Mouse (Mus musculus) layer of hippocampus, postnatal 36 days (tissue): ENCODE measurements around the gene Wdr73. TPM values are rescaled to one million over a fixed set of nuclear protein-coding genes. Genes with fewer than 3 reads are reported as not detected.

Experiments used
- DNase-seq, 2 experiments: peaks; one replicate each; pipeline ENCODE4 v3.0.0; 2022
- total RNA-seq, 2 experiments: library from RNA; stranded (reverse); gene quantifications; 2 replicates each; pipeline ENCODE4 v1.2.3; 2021

The Wdr73 gene
- total RNA-seq, 2 experiments from 2014 or later = 24.5 to 28.7 TPM

- no peak for DNase-seq
Observed at GRCm38 (mm10) chr7:80850520-80850919, 50.5 kb downstream of the Wdr73 start.

DNA sequence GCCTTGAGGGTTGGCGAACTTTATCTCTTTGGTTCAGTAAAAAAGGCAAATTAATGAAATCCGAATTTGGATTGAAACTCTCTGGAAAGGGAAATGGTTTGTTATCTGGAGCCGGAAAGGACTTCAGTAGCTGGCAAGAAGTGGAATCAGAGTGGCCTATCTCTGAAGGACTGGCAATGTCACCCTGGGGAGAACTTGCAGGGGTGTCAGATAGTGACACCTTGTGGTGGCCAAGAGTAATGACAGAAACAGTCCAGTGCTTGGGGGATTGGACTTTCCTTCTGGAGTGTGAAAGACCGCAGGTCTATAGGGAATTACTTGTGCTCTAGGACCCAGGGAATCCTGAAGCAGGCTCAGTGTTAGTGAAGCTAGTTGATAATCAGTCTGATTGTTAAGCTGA lies 51.4 kb downstream of the Wdr73 start:
- no peak for DNase-seq

DNA sequence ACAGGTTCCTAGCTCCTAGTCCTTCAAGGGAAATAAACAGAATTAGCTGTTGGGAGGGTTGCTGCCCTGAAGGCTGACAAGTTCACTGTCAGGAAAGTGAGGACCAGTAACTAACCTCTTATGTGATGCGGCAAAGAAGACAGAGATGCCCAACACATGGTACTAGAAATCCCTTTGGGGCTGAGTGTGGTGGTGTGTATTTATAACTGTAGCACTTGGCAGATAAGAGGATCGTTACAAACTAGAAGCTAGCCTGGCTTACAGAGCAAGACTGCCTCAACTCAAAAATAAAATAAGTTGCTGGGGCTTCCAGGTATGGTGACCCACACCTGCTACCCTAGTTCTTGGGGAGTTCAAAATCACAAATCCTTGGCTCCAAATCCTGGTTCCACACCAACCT lies 51.8 kb downstream of the Wdr73 start:
- no peak for DNase-seq

- no peak for DNase-seq
Observed at GRCm38 (mm10) chr7:80846709-80847108, 54.4 kb downstream of the Wdr73 start.

GRCm38 (mm10) chr7:80846280-80846678 lies 54.8 kb downstream of the Wdr73 start:
- no peak for DNase-seq

GRCm38 (mm10) chr7:80845621-80846279 lies 55.3 kb downstream of the Wdr73 start:
- no peak for DNase-seq

DNA sequence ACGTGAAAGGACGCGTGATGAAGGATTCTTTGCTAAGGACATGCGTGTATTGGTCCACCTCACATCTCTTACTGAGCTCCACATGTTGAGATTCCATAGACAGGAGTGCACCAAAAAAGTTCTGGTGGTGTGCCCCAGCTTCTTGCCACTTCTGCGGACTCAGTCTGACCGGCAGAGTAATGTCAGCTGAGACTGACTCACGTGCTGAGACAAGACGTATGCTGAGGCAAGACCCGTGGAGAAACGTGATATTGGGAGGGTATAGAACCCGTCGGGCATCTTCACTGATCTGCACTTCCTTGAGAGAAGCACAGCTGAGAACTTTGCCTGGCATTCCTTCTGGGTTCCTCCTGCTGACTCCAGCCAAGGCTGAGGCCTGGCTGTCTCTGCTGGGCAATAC lies 56.4 kb downstream of the Wdr73 start:
- DNase-seq = no peak

DNA sequence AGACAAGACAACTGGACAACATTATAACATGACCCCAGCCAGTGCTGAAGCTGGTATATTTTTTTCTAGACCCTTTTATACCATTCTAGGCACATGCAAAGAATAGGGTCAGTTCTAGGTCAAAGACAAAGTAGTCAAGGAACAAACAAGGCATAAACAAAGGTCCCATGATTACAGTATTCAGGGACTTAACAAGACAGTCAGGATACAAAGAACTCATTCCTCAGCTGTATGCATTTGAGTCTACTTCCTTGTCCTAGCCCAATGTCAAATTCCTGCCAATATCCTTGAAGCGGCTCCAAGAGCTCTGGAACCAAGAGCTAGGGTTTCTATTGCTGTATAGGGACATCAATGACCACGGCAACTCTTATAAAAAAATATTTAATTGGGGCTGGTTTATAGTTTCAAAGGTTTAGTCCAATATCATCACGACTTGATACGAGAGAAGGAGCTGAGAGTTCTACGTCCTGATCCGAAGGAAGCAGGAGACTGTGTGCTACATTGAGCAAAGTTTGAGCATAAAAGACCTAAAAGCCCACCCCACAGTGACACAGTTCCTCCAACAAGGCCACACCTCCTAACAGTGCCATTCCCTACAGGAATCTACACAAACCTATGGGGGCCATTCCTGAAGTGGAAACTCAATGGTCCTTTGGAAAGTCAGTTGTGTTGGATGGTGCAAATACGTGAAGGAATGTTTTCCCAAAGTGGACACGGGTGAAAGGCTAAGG lies 57.0 kb downstream of the Wdr73 start:
- DNase-seq = no peak

DNA sequence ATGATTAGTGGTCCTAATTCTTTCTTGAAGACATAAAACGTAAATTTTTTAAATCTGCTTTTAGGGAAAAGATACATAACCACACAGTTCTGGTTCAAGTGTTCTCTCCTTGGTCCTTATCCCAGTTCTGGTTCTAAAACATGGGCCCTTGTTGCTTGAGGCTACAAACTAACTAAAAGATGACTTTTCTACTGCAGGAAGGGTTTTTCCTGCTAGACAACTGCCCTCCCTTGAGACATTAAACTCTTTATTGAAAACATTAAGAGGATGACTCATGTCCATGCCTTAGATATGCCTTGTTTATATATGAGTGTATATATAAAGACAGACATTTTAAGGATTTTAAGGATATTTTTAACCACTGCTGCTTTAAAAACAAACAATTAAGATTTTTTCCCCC lies 57.9 kb downstream of the Wdr73 start:
- DNase-seq = no peak

- DNase-seq = no peak
Observed at GRCm38 (mm10) chr7:80842132-80842531, 58.9 kb downstream of the Wdr73 start.

DNA sequence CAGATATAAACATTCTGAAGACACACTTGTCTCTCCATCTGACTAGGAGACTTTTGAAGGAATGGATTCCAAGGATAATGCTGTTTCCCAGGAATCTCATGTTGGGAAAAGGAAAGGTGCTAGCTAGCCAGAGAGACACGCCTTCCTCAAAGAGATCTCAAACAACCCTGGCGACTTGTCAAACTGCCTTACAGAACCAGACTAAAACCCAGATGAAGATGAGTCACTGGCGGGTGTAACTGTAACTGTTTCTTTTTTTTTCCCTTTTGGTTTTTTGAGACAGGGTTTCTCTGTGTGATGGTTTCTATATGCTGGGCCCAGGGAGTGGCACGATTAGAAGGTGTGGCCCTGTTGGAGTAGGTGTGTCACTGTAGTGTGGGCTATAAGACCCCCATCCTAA lies 60.1 kb downstream of the Wdr73 start:
- DNase-seq = no peak

Other genes starting within 250 kb of the Wdr73 start
- 10 to 100 TPM; 18.3 to 22.2 TPM for gene Crtc3, start 212.4 kb downstream of the Wdr73 start, total RNA-seq
- 10 to 100 TPM; 19.5 to 23.9 TPM for gene Iqgap1, start 75.3 kb downstream of the Wdr73 start, total RNA-seq
- gene Zscan2, start 40.3 kb downstream of the Wdr73 start, total RNA-seq = 10 to 100 TPM; 12.9 to 13.2 TPM
- 10 to 100 TPM in 1 of 2 experiments, 1 to 10 TPM in 1; 9.9 to 11.0 TPM for gene Nmb, start 3.8 kb upstream of the Wdr73 start, total RNA-seq
- gene Sec11a, start 46.5 kb upstream of the Wdr73 start, total RNA-seq = 10 to 100 TPM; 52.5 to 59.6 TPM
- 10 to 100 TPM; 19.3 to 26.4 TPM for gene Zfp592, start 92.4 kb upstream of the Wdr73 start, total RNA-seq
- gene Alpk3, start 156.3 kb upstream of the Wdr73 start, total RNA-seq = under 1 TPM; 0.46 to 0.62 TPM
- gene Slc28a1, start 213.5 kb upstream of the Wdr73 start, total RNA-seq = not detected